Comparison of ENCODE assay signal across 9 mouse cellular contexts in the genomic region with DNA sequence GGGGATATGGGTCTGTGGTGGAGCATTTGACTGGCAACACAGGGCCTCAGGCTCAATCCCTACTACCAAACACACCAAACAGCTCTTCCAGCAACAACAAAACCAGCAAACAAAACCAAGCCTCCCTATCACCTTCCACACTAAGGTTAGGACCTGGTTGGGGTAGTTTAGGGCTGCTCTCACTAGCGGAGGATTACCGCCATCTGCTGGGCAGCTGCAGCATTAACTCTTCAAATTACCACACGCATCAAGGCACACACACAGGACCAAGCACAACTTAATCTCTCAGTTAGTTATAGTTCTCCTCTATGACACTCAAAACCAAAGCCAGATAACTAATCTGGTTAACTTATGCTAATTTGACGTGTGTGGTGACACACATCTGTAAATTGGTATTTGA. TPM values are rescaled to one million over a fixed set of nuclear protein-coding genes. Genes with fewer than 3 reads are reported as not detected.
A peak's percentile ranks its signal among the peaks of the same experiment; 100 is the strongest.
DNase-seq lines count a peak whose midpoint lies in the region; ATAC-seq and TF ChIP-seq lines count a peak whose summit lies in the region.
"Had no signal": no experiment of that assay in that cellular context is flagged by ENCODE, and none has a peak within 500 bp of the region (broad histone marks: within the 10 kb centered on the region; RNA-seq: fewer than 3 reads in every experiment).

No protein-coding gene starts in this region.

- H3K27ac ChIP-seq in heart, embryonic 11.5 days (ENCODE audit: low read depth, low read length), result no peak overlapping the region
- H3K27ac ChIP-seq in kidney, adult 2 months (ENCODE audit: insufficient read depth, low read depth, low read length), result no peak overlapping the region
- H3K27ac ChIP-seq in liver, postnatal 0 days (ENCODE audit: low read depth), result no peak overlapping the region

- peaks cover 6% of the 10 kb centered on the region for H3K4me1 ChIP-seq in heart, embryonic 11.5 days (ENCODE audit: control insufficient read depth, insufficient read depth, low read length)
- H3K4me1 ChIP-seq in E14TG2a.4 (replicated peaks; ENCODE audit: low read depth, low read length), result peaks cover 37% of the 10 kb centered on the region
- H3K4me1 ChIP-seq in kidney, adult 2 months (ENCODE audit: control insufficient read depth, insufficient read depth, low read length), result no peaks in the 10 kb centered on the region
- peaks cover 8% of the 10 kb centered on the region for H3K4me1 ChIP-seq in liver, postnatal 0 days (ENCODE audit: insufficient read depth)

- H3K36me3 ChIP-seq in heart, embryonic 11.5 days (ENCODE audit: control insufficient read depth, insufficient read depth, low read length), result no peaks in the 10 kb centered on the region
- no peaks in the 10 kb centered on the region for H3K36me3 ChIP-seq in E14TG2a.4 (ENCODE audit: insufficient read depth, low read length)
- no peaks in the 10 kb centered on the region for H3K36me3 ChIP-seq in kidney, adult 2 months (ENCODE audit: control insufficient read depth, insufficient read depth, low read length)
- no peaks in the 10 kb centered on the region for H3K36me3 ChIP-seq in liver, postnatal 0 days (replicated peaks; ENCODE audit: insufficient read depth, low read length)

- WGBS in heart, embryonic 11.5 days (ENCODE audit: insufficient replicate concordance), result 3% methylated on average over 4 of the region's 4 CpGs
- 16% methylated on average over 4 of the region's 4 CpGs for WGBS in kidney, adult 2 months
- WGBS in liver, postnatal 0 days (ENCODE audit: insufficient replicate concordance), result 8% methylated on average over 4 of the region's 4 CpGs

- peaks cover 4% of the 10 kb centered on the region; the same call in 1 of the 2 replicates for H3K27me3 ChIP-seq in heart, embryonic 11.5 days (ENCODE audit: control insufficient read depth, insufficient read depth, low read length)
- peaks cover 37% of the 10 kb centered on the region for H3K27me3 ChIP-seq in E14TG2a.4 (ENCODE audit: insufficient read depth, low read length)
- H3K27me3 ChIP-seq in kidney, adult 2 months (replicated peaks; ENCODE audit: control insufficient read depth, insufficient read depth, low read length), result no peaks in the 10 kb centered on the region
- peaks cover 3% of the 10 kb centered on the region; the same call in 1 of the 2 replicates for H3K27me3 ChIP-seq in liver, postnatal 0 days (ENCODE audit: insufficient read depth, low read length)

- TF ChIP-seq EP300 in liver, postnatal 0 days (IDR thresholded peaks at IDR 0.05; ENCODE audit: low read depth), result no peak

- no peak for ATAC-seq in heart, embryonic 11.5 days (replicated peaks; ENCODE audit: insufficient number of reproducible peaks, low FRiP score, low TSS enrichment)
- peak; percentile 73; the same call in 1 of the 2 replicates for ATAC-seq in erythroid progenitor cell, adult 5-6 weeks (replicated peaks; ENCODE audit: low FRiP score, poor library complexity, severe bottlenecking)
- ATAC-seq in liver, postnatal 0 days, result peak; percentile 58; the same call in 1 of the 2 replicates

- TF ChIP-seq CTCF in E14TG2a.4 (conservative IDR thresholded peaks at IDR 0.05; ENCODE audit: low read length), result peak; percentile 86
- peak; percentile 97 for TF ChIP-seq CTCF in kidney, adult 2 months (conservative IDR thresholded peaks at IDR 0.05; ENCODE audit: insufficient read depth, insufficient read length, low read depth, low read length)
- peak; percentile 84 for TF ChIP-seq CTCF in liver, postnatal 0 days (IDR thresholded peaks at IDR 0.05; ENCODE audit: low read depth)

- H3K9ac ChIP-seq in heart, embryonic 11.5 days (ENCODE audit: low read depth, low read length), result no peak overlapping the region
- H3K9ac ChIP-seq in liver, postnatal 0 days (replicated peaks), result no peak overlapping the region

- no peak for TF ChIP-seq POLR2A in kidney, adult 2 months (IDR thresholded peaks at IDR 0.05; ENCODE audit: low read depth, low read length)

- no peak overlapping the region for H3K4me3 ChIP-seq in heart, embryonic 11.5 days (ENCODE audit: low read depth, low read length)
- H3K4me3 ChIP-seq in E14TG2a.4 (replicated peaks; ENCODE audit: low read length), result no peak overlapping the region
- no peak overlapping the region for H3K4me3 ChIP-seq in kidney, adult 2 months (ENCODE audit: insufficient read depth, low read depth, low read length)
- no peak overlapping the region for H3K4me3 ChIP-seq in liver, postnatal 0 days (ENCODE audit: low read depth, low read length)

- no peak overlapping the region for H3K4me2 ChIP-seq in heart, embryonic 11.5 days
- no peak overlapping the region for H3K4me2 ChIP-seq in liver, postnatal 0 days (ENCODE audit: low read depth, low read length)

- no peaks in the 10 kb centered on the region for H3K9me3 ChIP-seq in heart, embryonic 11.5 days (replicated peaks; ENCODE audit: control insufficient read depth, low read length)
- no peaks in the 10 kb centered on the region for H3K9me3 ChIP-seq in E14TG2a.4 (ENCODE audit: low read length)
- no peaks in the 10 kb centered on the region for H3K9me3 ChIP-seq in liver, postnatal 0 days (ENCODE audit: low read length)

- DNase-seq in heart, adult 8-10 months (ENCODE audit: low spot score), result peak; percentile 13
- peak; percentile 8 for DNase-seq in c-Kit-negative CD71-positive TER-119-positive erythroid progenitor cells, embryonic 14.5 days (ENCODE audit: low read depth, low spot score)
- peak; percentile 73 for DNase-seq in kidney, adult 2 months
- DNase-seq in liver, postnatal 0 days, result peak; percentile 66
- DNase-seq in right cerebral cortex, postnatal 25 days, result peak; percentile 17

RNA-seq across cellular contexts. Expression of a gene that starts 4.1 kb away (rescaled TPM):
- total RNA-seq in heart, adult 8-10 months (2022), result not detected
- polyA plus RNA-seq in heart, embryonic 11.5 days (2014; fragmentation: Nextera tagmentation; extraction: Ambion mirVana), result 1.7 and 3.1 TPM in 2 replicates
- not detected in 2 replicates for total RNA-seq in erythroid progenitor cell, adult 5-6 weeks (2015; ENCODE audit: low replicate concordance)
- total RNA-seq in erythroid progenitor cell, adult 5-6 weeks (2017; ENCODE audit: low replicate concordance), result not detected in 2 replicates
- 0.18 and 0.36 TPM in 2 replicates for polyA plus RNA-seq in kidney, adult 2 months (2012; rRNA removed)
- 0.04 and 0.08 TPM in 2 replicates for polyA plus RNA-seq in liver, postnatal 0 days (2015; fragmentation: Nextera tagmentation; extraction: Ambion mirVana)
- polyA plus RNA-seq: large intestine, adult 2 months had no signal

RNA-seq across cellular contexts. Expression of a gene that starts 15.1 kb away (rescaled TPM):
- 10 to 100 TPM; 69.3 to 75.5 (median 72.3) TPM for total RNA-seq in heart, adult 8-10 months (2022)
- 1.1 and 1.5 TPM in 2 replicates for polyA plus RNA-seq in heart, embryonic 11.5 days (2014; fragmentation: Nextera tagmentation; extraction: Ambion mirVana)
- total RNA-seq in erythroid progenitor cell, adult 5-6 weeks (2015; ENCODE audit: low replicate concordance), result not detected in 2 replicates
- not detected in 2 replicates for total RNA-seq in erythroid progenitor cell, adult 5-6 weeks (2017; ENCODE audit: low replicate concordance)
- polyA plus RNA-seq in kidney, adult 2 months (2012; rRNA removed), result 3.9 and 5.2 TPM in 2 replicates
- 0.14 and 0.21 TPM in 2 replicates for polyA plus RNA-seq in liver, postnatal 0 days (2015; fragmentation: Nextera tagmentation; extraction: Ambion mirVana)

Comparison
In these comparisons a context has a peak if more than half of its experiments do, and no peak if none do; other contexts are left out.
1. DNase-seq: peak in every context shown above with its lines; median percentile 73 in kidney, adult 2 months; 66 in liver, postnatal 0 days; 17 in right cerebral cortex, postnatal 25 days; 13 in heart, adult 8-10 months; 8 in c-Kit-negative CD71-positive TER-119-positive erythroid progenitor cells, embryonic 14.5 days.